Mouse (Mus musculus): ENCODE results near the gene Zfp710.

- TF ChIP-seq POLR2A (IDR thresholded peaks at IDR 0.05; ENCODE audit: low read depth, low read length) (no peak), CTCF (IDR thresholded peaks at IDR 0.05; ENCODE audit: extremely low read depth, insufficient read depth, insufficient read length, insufficient replicate concordance) (no peak)
Observed at GRCm38 (mm10) chr7:80010680-80011079, 13.9 kb upstream of the Zfp710 start.
